Mouse (Mus musculus): ENCODE measurements around the gene Lhfpl3.

Lhfpl3 gene

DNA sequence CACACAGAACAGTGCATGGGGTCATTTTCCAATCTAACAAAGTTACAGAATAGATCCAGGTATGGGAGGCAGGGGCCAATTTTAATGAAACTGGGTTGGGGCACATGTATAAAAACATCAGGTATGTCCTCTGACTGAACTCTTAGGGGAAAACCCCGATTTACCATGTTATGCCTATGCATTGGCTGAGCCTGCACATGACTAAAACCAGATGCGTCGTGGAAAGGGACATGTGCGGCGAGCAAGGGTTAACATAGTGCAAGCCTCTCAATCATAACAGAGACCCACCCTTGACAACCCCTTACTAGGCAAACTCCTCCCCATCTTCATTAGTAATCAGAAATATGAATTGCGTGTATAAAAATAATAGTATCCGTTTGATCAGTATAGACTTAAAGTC, 533.5 kb downstream of the Lhfpl3 start:
- DNase-seq (ENCODE audit: low read depth, low spot score) = no peak

GRCm38 (mm10) chr5:23284884-23285283, 539.0 kb downstream of the Lhfpl3 start:
- peak; percentile 50 for DNase-seq (ENCODE audit: low read depth, low spot score)

GRCm38 (mm10) chr5:23289149-23289548, 543.3 kb downstream of the Lhfpl3 start:
- no peak for DNase-seq (ENCODE audit: low read depth, low spot score)

All from telencephalon, adult 2 months (tissue).